Mouse (Mus musculus): ENCODE data around the gene Gm21488. TPM values are rescaled to one million over a fixed set of nuclear protein-coding genes. Genes with fewer than 3 reads are reported as not detected.
"Not testable (repeated sequence)": the region's sequence is repeated elsewhere in the genome, so short reads cannot be mapped to it uniquely, and the experiment has no call there.

Gm21488 gene
- not detected in 2 replicates for polyA plus RNA-seq (2015; fragmentation: Nextera tagmentation; extraction: Ambion mirVana)

DNA sequence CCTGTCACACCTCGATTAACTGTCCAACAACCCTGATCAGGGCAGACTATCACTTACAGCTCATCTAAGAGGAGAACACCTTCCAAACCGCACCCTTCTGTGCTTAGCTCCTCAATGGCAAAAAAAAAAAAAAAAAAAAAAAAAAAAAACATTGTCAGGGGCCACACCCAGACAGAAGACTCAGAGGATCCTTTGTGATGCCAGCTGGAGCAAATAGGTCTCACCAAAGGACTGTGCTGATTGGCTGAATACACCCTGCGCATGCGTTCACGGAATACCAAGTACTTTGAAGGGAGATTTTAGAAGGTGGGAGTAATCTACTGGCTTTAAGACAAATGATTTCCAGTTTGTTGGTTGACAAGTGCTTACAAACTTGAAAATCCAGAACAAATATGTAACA lies at the start of gene Gm21488:
Gm21488 (minus strand) TSS at position 101 of the 400 bp plus-strand sequence.
- H3K4me3 ChIP-seq (replicated peaks; ENCODE audit: low read length); H3K27me3 ChIP-seq (replicated peaks; ENCODE audit: control insufficient read depth, insufficient read depth, low read length); H3K9ac ChIP-seq (replicated peaks; ENCODE audit: low read depth, low read length); H3K36me3 ChIP-seq (ENCODE audit: control insufficient read depth, insufficient read depth); H3K4me1 ChIP-seq (replicated peaks; ENCODE audit: control insufficient read depth, insufficient read depth, low read length); H3K9me3 ChIP-seq (ENCODE audit: control insufficient read depth, low read length); H3K4me2 ChIP-seq (ENCODE audit: low read length); H3K27ac ChIP-seq (ENCODE audit: low read length); ATAC-seq: not testable (repeated sequence)
- no CpG with 5 or more reads among the region's 5 CpGs for WGBS

All from forebrain, embryonic 16.5 days (tissue).